Mouse (Mus musculus): ENCODE results near the gene Gm11020. TPM values are rescaled to one million over a fixed set of nuclear protein-coding genes. Genes with fewer than 3 reads are reported as not detected.
"Not testable (repeated sequence)": the region's sequence is repeated elsewhere in the genome, so short reads cannot be mapped to it uniquely, and the experiment has no call there.

The Gm11020 gene
- not detected for total RNA-seq (2021)
- long read RNA-seq, experiment 1 = 0 reads
- long read RNA-seq, experiment 2 = 0 reads

- not testable (repeated sequence) for DNase-seq (ENCODE audit: low spot score)
Measured at GRCm38 (mm10) chr8:104321267-104321666, at the start of gene Gm11020. Gene Gm11020 (plus strand): TSS chr8:104321567.

GRCm38 (mm10) chr8:104293081-104293480, 28.3 kb upstream of the Gm11020 start, which contains the start of gene Cmtm2a:
Gene Cmtm2a (minus strand): TSS chr8:104293181.
- not testable (repeated sequence) for DNase-seq (ENCODE audit: low spot score)

GRCm38 (mm10) chr8:104294396-104294795, 27.0 kb upstream of the Gm11020 start:
- no peak for DNase-seq (ENCODE audit: low spot score)

GRCm38 (mm10) chr8:104301577-104301976, 19.8 kb upstream of the Gm11020 start:
- not testable (repeated sequence) for DNase-seq (ENCODE audit: low spot score)

GRCm38 (mm10) chr8:104302536-104302935, 18.8 kb upstream of the Gm11020 start:
- DNase-seq (ENCODE audit: low spot score) = not testable (repeated sequence)

GRCm38 (mm10) chr8:104304962-104305361, 16.4 kb upstream of the Gm11020 start:
- DNase-seq (ENCODE audit: low spot score) = no peak

GRCm38 (mm10) chr8:104308341-104308740, 13.0 kb upstream of the Gm11020 start:
- not testable (repeated sequence) for DNase-seq (ENCODE audit: low spot score)

GRCm38 (mm10) chr8:104309441-104310155, 11.8 kb upstream of the Gm11020 start, which contains the start of the genes Gm45711 and Cmtm1:
Gene Gm45711 (minus strand): TSS chr8:104310081.
Gene Cmtm1 (minus strand): TSS chr8:104310145.
- DNase-seq (ENCODE audit: low spot score) = peak; percentile 72

- not testable (repeated sequence) for DNase-seq (ENCODE audit: low spot score)
Measured at GRCm38 (mm10) chr8:104312023-104312422, 9.3 kb upstream of the Gm11020 start.

- no peak for DNase-seq (ENCODE audit: low spot score)
Measured at GRCm38 (mm10) chr8:104313311-104313710, 8.1 kb upstream of the Gm11020 start.

GRCm38 (mm10) chr8:104321930-104322329, 563 bp downstream of the Gm11020 start, which contains the start of gene Cmtm2b:
Gene Cmtm2b (plus strand): TSS chr8:104322230.
- not testable (repeated sequence) for DNase-seq (ENCODE audit: low spot score)

- no peak for DNase-seq (ENCODE audit: low spot score)
Measured at GRCm38 (mm10) chr8:104332665-104333631, 11.6 kb downstream of the Gm11020 start.

- no peak for DNase-seq (ENCODE audit: low spot score)
Measured at GRCm38 (mm10) chr8:104333786-104334185, 12.4 kb downstream of the Gm11020 start.

GRCm38 (mm10) chr8:104334196-104334595, 12.8 kb downstream of the Gm11020 start:
- DNase-seq (ENCODE audit: low spot score) = no peak

- no peak for DNase-seq (ENCODE audit: low spot score)
Measured at GRCm38 (mm10) chr8:104336806-104337205, 15.4 kb downstream of the Gm11020 start.

- DNase-seq (ENCODE audit: low spot score) = no peak
Measured at GRCm38 (mm10) chr8:104337890-104338289, 16.5 kb downstream of the Gm11020 start.

- peak; percentile 29 for DNase-seq (ENCODE audit: low spot score)
Measured at GRCm38 (mm10) chr8:104339229-104339982, 18.0 kb downstream of the Gm11020 start, which contains the start of gene Cmtm3. Gene Cmtm3 (plus strand): TSS chr8:104339410.

- no peak for DNase-seq (ENCODE audit: low spot score)
Measured at GRCm38 (mm10) chr8:104339983-104340232, 18.5 kb downstream of the Gm11020 start.

GRCm38 (mm10) chr8:104340233-104341105, 19.1 kb downstream of the Gm11020 start:
- peak; percentile 73 for DNase-seq (ENCODE audit: low spot score)

GRCm38 (mm10) chr8:104341106-104341561, 19.8 kb downstream of the Gm11020 start:
- peak; percentile 68 for DNase-seq (ENCODE audit: low spot score)

Measured in gastrocnemius, adult 18-20 months (tissue).